Mouse (Mus musculus) megakaryocyte, adult 5-6 weeks (primary cell): ENCODE measurements around the gene Wdr35. TPM values are rescaled to one million over a fixed set of nuclear protein-coding genes. Genes with fewer than 3 reads are reported as not detected.
"Not testable (repeated sequence)": the region's sequence is repeated elsewhere in the genome, so short reads cannot be mapped to it uniquely, and the experiment has no call there.

Source experiments
- ATAC-seq: 2 replicates; pipeline ENCODE4 v1.8.0; 2016; ENCODE audit warnings: mild to moderate bottlenecking, inconsistent platforms; ENCODE audit not compliant: poor library complexity, severe bottlenecking
- total RNA-seq, 2 experiments: library from RNA; stranded (forward) in 1 of 2; stranded (reverse) in 1 of 2; fragments of 153-499, 151-499 nt in 1 of 2; fragments of 221-1000, 200-1000 nt in 1 of 2; gene quantifications; 2 replicates each; pipeline versions ENCODE4 v1.2.3 to v1.2.4; 2015 to 2017

Wdr35 gene
- 1.1 and 1.4 TPM in 2 replicates for total RNA-seq (2015)
- 0.44 and 1.2 TPM in 2 replicates for total RNA-seq (2017)

DNA sequence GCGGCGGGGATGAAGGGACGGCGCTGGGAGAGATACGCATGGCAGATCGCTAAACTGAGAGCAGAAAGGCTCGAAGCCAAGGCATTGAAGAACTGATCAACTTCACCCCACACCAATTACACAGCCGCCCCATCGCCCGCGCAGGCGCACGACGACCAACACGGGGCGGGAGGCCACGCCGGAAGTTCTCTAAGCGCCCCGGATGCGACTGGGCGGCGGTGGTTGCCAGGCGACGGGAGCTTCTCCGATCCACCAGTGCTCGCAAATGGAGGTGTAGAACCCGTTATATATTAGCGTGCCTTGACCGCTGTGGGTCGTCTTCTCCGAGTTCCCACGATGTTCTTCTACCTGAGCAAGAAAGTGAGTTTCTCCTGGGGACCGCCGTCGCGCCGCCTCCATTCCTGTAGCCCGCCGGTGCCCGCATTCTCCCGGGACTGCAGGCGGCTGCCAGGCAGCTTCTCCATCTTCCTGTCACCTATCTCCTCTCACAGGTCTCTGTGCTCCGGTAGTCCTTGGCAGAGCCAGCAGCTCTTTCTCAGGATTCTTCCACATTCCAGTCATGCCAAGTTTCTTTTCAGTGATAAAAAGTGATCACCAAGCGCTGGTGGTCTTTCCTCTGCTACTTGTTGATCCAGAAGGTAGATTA, at the start of gene Wdr35:
Gene Wdr35 (plus strand): TSS at position 73 of the 646 bp plus-strand sequence.
- peak; percentile 99 for ATAC-seq

- peak; percentile 92 for ATAC-seq
Measured at GRCm38 (mm10) chr12:8927652-8928051, 46.0 kb upstream of the Wdr35 start.

GRCm38 (mm10) chr12:8928766-8929165, 44.9 kb upstream of the Wdr35 start:
- ATAC-seq: no peak

- no peak for ATAC-seq
Measured at GRCm38 (mm10) chr12:8931083-8931482, 42.6 kb upstream of the Wdr35 start.

DNA sequence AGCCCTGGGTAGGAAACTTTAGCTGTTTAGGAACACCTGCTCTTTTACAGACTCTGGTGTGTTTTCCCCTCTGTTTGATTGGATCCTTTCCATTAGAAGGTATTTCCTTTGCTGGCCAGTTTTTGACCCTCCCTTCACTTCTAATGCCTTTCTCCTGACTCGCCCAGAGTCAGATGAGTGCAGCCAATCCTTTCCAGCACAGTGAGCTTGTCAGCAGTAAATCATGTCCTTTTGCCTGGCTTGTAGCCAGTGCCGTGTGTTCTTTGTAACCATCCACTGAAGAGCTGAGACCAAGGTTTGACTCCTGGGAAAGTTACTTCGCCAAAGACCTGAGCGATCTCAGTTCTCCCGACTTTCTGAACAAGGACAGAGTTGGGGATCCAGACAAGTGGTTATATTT, 38.3 kb upstream of the Wdr35 start:
- no peak for ATAC-seq

- ATAC-seq: not testable (repeated sequence)
Measured at GRCm38 (mm10) chr12:8936210-8936609, 37.5 kb upstream of the Wdr35 start.

DNA sequence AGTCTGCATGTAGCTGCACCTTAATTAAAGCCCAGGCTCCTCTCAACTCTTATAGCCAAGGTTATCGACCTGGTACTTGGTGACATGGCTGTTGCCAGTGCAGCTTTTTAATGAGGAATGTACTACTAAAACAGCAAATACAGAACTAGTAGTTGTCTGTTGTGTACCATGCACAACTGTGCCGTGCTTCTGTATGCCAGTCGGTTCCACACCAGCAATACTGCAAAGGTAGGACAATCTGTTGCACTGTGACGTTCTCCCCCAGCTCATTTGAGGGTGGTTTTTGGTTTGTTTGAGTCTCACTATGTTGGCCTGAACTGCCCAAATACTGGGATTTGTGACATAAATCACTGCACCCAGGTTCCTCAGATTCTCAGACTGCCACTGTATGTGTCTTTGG, 34.2 kb upstream of the Wdr35 start:
- no peak for ATAC-seq

DNA sequence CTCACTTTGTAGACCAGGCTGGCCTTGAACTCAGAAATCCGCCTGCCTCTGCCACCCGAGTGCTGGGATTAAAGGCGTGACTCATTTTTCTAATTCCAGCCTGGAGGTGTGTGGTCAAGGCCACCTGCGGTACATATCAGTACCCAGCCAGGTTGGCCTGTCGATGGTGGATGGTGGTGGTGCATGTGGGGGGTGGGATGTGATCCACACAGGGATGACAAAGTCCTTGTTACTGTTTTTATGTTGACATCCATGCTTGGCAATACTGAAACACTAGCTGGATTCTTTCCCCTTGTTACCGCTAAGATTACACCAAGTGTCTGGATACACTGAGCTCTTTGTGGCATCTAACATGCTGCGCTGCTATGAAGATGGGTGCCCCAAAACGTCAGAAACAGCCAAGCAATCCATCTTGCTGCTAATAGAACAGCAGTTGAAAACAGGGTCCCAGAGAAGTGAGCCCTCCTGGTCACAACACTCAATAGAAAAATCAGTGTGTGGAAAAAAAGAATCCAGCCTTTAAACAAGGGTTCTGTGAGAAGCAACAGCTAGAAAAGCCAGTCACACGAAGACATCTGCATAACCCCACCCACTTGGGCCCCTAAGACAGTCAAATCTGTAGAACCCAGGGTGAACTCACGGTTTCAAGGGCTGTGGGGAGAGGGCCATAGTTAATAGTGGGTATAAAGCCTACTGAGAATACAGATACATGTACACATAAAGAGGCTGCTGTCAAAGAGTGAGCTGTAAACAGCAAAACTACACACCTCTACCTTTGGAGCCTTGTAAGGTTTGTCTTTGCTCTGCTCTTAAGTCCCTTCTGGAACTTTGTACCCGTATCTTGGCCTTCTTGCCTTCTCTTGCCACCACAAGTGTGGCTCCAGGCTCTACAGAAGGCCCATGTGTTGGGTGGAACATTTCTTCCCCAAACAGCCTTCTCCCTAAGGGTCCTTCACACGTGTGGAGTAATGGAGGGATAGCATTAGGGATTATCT, 33.4 kb upstream of the Wdr35 start:
- ATAC-seq: no peak

DNA sequence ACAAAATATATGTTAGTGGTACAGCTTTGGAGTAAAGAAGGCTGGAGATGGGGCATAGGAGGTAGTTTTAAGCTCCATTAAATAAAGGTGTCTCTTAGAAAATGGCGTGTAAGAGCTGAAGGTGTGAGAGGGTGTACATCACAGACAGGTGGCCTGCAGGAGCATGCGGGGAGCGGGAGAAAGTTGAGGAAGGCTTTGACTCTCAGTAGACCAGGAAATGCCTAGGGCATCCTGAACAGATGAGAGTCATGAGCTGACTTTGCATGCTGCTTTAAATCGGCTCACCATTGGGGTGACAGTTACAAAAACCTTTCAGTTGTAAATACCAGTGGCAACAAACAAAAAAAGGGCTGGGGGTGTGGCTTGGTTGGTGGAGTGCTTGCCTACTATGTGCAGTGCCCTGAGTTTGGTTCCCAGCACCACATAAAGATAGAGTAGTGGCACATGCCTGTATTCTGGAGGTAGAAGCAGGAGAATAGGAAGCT, 32.5 kb upstream of the Wdr35 start:
- ATAC-seq: no peak

DNA sequence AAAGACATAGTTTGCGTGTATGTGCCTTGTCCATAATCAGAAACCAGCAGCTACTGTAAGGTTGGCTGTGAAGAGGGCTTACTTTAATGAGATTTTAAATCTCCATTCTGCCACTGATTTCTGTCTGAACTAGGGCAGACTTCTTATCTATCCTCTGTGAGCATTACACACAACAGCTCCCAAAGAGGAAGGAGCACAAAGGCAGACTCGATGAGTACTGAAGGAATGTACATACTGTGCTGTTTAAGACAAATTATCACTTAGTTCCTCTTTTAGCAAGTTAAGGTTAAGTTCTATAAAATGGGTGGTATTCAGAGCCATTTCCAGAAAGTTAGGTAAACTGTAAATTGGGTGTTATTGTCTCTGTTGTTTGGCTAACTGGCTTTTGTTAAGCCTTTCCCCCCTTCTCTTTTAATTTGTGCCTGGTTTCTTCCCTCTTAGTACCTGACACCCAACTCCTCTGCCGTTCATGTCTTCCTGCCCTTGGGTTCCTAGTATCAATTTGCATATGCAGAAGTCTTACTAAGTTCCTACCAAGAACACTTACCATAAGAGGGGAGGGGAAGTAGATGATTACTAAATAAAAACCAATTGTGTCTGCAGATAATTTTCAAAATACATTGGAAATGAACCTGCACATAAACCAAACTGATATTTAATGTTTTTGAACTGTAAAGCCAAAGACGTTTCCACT, 31.8 kb upstream of the Wdr35 start:
- peak; percentile 89 for ATAC-seq

DNA sequence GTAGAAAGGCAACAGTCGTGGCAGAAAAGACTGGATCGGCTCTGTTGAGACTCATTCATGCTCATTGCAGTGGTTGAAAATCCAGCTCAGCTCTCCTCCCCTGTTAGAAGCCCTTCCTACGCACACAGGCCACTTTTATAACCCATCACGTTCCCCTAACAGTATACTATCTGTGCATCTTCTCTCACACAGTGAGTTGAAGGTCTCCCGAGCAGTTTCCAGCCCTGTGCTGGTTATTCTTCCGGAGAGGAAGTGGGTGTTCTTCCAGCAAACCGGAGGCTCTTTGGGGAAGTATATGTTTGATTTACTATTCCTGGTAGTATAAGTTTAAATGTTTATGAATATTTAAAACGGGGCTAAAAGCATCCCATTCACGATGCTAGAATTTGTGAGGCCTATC, 26.5 kb upstream of the Wdr35 start:
- peak; percentile 41; the same call in 1 of the 2 replicates for ATAC-seq

GRCm38 (mm10) chr12:8947714-8948464, 25.8 kb upstream of the Wdr35 start, which contains the start of gene Matn3:
Matn3 (plus strand) TSS chr12:8947929.
- ATAC-seq: peak; percentile 72

DNA sequence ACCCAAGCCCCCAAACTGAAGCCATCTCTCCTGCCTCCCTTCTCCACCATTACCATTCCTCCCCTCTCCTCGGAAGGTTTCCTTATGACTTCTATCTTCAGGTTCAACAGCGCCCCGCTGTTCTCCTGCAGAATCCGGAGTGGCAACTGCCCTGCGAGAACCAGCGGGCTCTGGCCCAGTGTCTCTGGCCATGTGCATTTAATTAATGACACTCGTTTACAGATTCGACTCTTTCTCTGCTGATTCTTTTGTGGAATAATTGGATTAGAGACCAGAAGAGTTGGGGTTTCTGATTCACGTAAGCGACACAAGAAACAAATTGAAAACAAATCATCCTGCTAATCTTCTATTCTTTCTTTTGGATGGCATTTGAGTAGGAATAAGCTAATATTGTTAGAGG, 20.6 kb upstream of the Wdr35 start:
- ATAC-seq: no peak

GRCm38 (mm10) chr12:8954161-8954561, 19.5 kb upstream of the Wdr35 start:
- ATAC-seq: no peak

DNA sequence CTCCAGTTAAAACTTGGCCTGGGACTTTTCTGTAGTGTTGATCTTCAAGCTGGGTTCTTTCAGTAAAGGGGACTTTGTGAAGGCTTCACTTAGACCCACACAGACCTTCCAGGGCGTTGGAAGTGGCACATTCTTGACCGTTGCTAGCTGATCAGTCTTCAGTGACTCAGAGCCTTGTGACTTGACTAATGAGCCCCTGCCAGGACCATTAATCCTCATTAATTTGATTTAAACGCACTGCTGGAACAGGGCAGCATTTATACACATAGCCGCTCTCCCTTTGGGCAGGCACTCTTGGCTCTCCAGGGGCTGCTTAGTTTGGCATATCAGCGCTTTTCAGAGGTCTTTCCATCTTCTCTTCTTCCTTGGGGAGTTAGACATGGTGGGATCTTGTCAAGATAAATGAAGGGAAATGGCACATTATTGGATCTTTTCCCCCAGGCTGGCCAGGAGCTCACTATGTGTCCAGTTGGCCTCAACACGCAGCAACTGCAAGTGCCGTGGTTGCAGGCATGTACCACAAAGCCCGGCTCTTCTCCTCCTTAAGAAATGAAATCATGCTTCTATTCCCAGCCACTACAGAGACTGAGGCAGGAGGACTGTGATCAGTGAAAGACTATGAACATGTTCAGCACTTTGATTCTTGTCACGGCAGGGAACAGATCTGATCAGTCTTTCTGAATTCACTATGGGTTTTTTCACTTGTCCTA, 11.9 kb upstream of the Wdr35 start:
- ATAC-seq: no peak

DNA sequence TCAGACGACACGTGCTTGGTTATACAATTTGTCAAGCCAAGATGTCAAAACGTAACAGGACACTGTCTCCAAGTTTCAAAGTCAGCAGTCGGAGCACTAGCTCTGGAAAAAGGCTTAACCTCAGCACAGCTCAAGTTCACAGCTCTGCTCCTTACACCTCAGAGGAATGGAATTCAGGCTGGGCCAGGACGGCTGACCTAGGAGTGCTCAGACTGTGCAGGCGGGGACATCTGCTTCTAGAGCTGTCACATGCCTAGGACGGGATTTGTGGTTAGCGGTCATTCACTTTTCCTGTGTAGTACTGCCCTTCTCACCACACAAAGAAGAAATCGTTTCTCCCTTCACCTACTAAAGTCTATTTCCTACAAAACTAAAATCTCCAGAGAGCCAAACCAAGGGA, 3.9 kb upstream of the Wdr35 start:
- ATAC-seq: no peak

GRCm38 (mm10) chr12:8975076-8975475, 1.4 kb downstream of the Wdr35 start:
- no peak for ATAC-seq

DNA sequence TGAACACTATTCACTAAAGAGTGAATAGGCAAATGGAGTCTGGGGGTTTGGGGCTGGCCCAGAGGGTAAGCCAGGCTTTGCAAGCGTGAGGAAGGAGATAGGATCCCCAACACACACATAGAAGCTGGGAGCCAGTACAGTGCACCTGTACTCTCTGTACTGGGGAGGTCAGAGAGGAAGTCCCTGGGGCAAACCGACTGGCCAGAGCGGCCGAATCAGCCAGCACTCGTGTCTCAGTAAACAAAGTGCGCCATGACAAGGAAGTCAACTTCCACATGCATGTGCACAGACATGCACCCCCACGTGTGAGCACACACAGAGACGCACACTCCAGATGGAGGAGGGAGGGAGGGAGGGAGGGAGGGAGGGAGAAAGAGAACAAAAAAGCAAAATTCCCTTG, 19.5 kb downstream of the Wdr35 start:
- no peak for ATAC-seq

- ATAC-seq: no peak
Measured at GRCm38 (mm10) chr12:8998318-8998717, 24.6 kb downstream of the Wdr35 start.
